Mouse (Mus musculus): ENCODE measurements around the gene Hnrnpr. TPM values are rescaled to one million over a fixed set of nuclear protein-coding genes. Genes with fewer than 3 reads are reported as not detected.
A peak's percentile ranks its signal among the peaks of the same experiment; 100 is the strongest.

The Hnrnpr gene
- total RNA-seq (2021): 10 to 100 TPM; 40.9 to 53.0 TPM
- long read RNA-seq, experiment 1, full-length matches to known transcripts: 105 of 111 reads
- long read RNA-seq, experiment 1, partial matches to known transcripts: 1 of 111 reads
- long read RNA-seq, experiment 1, other reads (novel, unspliced or antisense): 5 of 111 reads
- long read RNA-seq, experiment 2, full-length matches to known transcripts: 54 of 60 reads
- long read RNA-seq, experiment 2, partial matches to known transcripts: 2 of 60 reads
- long read RNA-seq, experiment 2, other reads (novel, unspliced or antisense): 4 of 60 reads

DNA sequence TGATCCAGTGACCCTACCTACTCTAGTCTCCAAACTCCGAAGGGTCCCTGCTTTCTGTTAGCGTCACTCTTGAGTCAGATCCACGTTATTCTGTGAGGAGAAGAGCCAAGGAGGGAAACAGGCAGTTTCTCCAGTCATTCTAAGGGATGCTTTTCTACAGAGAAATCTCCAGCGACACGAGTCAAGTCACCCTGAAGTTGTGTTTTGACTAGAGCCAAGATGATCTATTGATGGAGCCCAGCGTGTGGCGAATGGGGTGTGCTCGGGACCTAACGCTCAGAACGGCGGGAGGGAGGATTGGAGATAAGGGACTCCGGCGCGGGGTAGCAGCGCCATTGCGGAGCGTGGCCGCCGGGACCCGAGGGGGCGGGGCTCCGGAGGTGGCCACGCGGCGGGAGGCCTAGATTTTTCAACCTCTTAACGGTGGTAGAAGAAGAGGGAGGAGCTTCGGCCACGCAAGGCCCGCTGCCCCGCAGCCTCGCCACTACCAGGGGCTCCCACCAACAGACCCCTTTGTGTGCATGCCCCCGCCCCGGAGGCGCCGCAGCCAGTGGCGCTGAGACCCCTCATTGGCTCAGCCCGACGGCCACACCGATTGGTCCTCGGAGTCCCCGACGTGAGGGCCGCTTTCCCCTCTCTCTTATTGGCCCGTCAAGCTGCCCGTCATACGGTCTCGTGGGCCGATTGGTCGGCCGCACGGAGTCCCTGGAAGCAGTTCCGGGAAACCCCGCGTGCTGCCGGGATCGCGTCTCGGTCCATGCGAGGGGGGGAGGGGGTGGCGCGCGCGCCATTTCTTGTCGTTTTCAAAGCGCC is at the start of gene Hnrnpr:
Gene Hnrnpr (plus strand): TSS at position 714 of the 813 bp plus-strand sequence.
- peak; percentile 100 for DNase-seq

- DNase-seq: no peak
These were observed 48.8 kb upstream of the Hnrnpr start for GRCm38 (mm10) chr4:136261912-136262311.

DNA sequence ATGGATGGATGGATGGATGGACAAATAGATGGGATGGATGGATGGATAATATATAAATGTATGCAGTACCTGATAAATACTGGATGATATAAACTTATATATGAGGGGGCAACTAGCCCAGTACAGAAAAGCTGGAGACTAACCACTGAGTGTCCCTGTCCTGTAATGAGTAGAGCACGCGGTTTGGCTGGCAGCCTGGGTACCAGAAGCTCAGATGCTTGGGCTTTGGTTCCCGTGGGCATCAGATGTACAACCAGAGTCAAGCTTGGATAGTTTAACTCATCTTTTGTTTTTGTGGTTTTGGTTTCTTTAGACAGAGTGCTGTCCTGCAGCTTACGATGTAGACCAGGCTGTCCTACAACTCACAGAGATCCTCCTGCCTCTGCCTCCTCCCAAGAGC is 47.2 kb upstream of the Hnrnpr start:
- no peak for DNase-seq

- no peak for DNase-seq
These were observed 43.9 kb upstream of the Hnrnpr start for GRCm38 (mm10) chr4:136266716-136267343.

- no peak for DNase-seq
These were observed 41.8 kb upstream of the Hnrnpr start for GRCm38 (mm10) chr4:136268912-136269311.

- no peak for DNase-seq
These were observed 40.1 kb upstream of the Hnrnpr start for GRCm38 (mm10) chr4:136270648-136271047.

- DNase-seq: no peak
These were observed 29.6 kb upstream of the Hnrnpr start for GRCm38 (mm10) chr4:136281097-136281496.

GRCm38 (mm10) chr4:136281611-136282010 is 29.1 kb upstream of the Hnrnpr start:
- no peak for DNase-seq

- no peak for DNase-seq
These were observed 27.9 kb upstream of the Hnrnpr start for GRCm38 (mm10) chr4:136282621-136283480.

DNA sequence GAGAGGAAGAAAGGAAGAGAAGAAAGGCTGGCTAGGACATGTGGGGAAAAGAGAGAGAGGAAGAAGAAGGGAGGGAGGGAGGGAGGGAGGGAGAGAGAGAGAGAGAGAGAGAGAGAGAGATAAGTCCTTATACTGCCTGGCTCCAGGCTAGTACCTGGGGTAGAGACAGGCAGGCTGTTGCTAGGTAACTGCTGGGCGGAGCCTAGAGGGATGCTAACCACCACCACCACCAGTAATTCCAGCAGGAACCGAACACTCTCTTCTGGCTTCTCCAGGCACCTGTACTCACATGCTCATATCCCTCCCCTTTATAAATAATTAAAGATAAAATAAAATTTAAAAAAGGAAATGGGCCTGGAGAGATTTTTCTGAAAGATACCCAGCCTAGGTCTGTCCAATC is 27.0 kb upstream of the Hnrnpr start:
- no peak for DNase-seq

- peak; percentile 89 for DNase-seq
These were observed 26.3 kb upstream of the Hnrnpr start, which contains the start of gene Zfp46 for GRCm38 (mm10) chr4:136284455-136284854. Gene Zfp46, plus strand, starts transcription at chr4:136284683.

DNA sequence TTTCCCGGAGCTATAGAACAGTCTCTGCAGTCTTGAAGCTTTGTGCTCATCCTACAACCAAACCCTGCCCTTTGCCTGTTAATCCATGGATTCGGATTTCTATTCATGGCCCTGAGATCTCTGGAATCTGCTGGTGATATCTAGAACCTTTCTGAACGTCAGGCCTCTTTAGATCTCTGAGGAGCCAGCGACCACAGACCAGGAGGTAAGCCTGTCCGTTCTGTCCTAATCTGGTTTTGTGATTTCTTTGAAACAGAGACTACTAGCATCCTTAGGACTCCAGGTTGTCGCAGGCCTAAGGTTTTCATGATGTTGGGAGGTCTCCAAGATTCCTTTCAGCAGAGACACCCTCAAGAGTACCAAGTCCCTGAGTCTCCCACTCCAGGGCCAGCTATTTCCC is 25.9 kb upstream of the Hnrnpr start:
- no peak for DNase-seq

GRCm38 (mm10) chr4:136285348-136285810 is 25.4 kb upstream of the Hnrnpr start:
- DNase-seq: peak; percentile 88

DNA sequence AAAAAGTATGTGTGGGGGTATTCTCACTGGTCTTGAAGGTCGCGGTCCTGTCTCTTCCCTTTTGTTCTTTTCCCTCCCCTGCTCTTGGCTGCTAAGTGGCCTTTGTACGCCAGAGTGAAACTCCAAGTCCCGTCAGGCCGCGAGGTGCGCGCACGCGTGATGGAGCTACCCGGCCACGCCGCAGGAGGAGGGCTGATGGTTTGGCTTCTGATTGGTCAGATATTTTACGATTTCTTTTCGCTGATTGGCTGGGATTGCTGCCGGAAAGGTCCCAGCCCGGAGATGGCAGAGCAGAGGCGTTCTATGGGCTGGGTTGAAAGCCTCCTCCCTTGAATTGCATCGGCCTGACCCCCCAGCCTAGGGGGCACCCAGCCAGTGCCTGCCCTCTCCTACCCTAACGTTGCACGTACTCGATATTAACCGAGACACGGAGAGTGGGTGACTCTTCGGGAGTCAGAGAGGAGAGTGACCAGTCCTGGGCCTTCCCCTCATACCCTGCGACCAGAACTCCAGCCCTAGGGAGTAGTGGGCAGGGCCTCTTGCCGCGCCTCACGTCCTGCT is 24.9 kb upstream of the Hnrnpr start:
- peak; percentile 92 for DNase-seq

GRCm38 (mm10) chr4:136289918-136290780 is 20.6 kb upstream of the Hnrnpr start:
- no peak for DNase-seq

- DNase-seq: no peak
These were observed 19.8 kb upstream of the Hnrnpr start for GRCm38 (mm10) chr4:136290781-136291595.

GRCm38 (mm10) chr4:136291692-136292091 is 19.1 kb upstream of the Hnrnpr start:
- DNase-seq: no peak

GRCm38 (mm10) chr4:136295941-136296340 is 14.8 kb upstream of the Hnrnpr start:
- DNase-seq: no peak

GRCm38 (mm10) chr4:136302462-136302861 is 8.3 kb upstream of the Hnrnpr start:
- DNase-seq: no peak

DNA sequence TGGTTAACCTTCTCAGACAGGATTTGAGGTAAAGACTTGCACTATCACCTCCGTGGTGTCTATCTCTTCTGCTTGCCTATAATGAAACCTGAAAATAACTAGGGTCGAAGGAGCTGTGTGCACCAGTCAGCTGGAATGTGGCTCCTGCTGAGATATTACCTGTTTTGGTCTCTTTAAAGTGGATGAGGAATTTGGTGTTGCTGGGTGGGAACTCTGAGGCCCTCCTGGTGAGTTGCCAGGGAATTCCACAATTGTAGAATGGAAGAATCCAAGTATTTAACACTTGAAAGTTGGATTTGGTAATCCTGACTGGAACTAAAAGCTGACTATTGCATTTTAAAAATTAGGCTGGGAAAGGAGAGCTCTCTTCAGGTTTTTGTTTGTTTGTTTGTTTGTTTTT is 6.6 kb upstream of the Hnrnpr start:
- DNase-seq: no peak
